Mouse (Mus musculus) bone marrow macrophage, adult 2 months (primary cell): ENCODE measurements around the gene Ehmt2.

ENCODE experiments used
- CTCF ChIP-seq: IDR thresholded peaks from 2 replicates; pipeline ENCODE4 v1.5.1; 2012; ENCODE audit warnings: low read depth, mild to moderate bottlenecking, low read length, moderate library complexity
- POLR2A ChIP-seq: IDR thresholded peaks from 2 replicates; pipeline ENCODE4 v1.6.1; 2012; ENCODE audit warnings: mild to moderate bottlenecking, low read depth, low read length, borderline replicate concordance

GRCm38 (mm10) chr17:34898706-34899052 is 410 bp downstream of the Ehmt2 start:
- TF ChIP-seq CTCF (no peak), POLR2A (no peak)
